Mouse (Mus musculus): ENCODE data around the gene Mmp24. TPM values are rescaled to one million over a fixed set of nuclear protein-coding genes. Genes with fewer than 3 reads are reported as not detected.

Gene Mmp24
- polyA plus RNA-seq, 1 experiment from 2014 or later, result 13.1 TPM

GRCm38 (mm10) chr2:155777688-155777985 is 2.5 kb downstream of the Mmp24 start:
- WGBS, result 79% methylated on average over 4 of the region's 4 CpGs

GRCm38 (mm10) chr2:155778004-155778403 is 2.9 kb downstream of the Mmp24 start:
- H3K4me2 ChIP-seq (replicated peaks), result no peak overlapping the region

More at GRCm38 (mm10) chr2:155777688-155777985, 2.5 kb downstream of the Mmp24 start:
- H3K9ac ChIP-seq (replicated peaks), result no peak overlapping the region
- no peaks in the 10 kb centered on the region for H3K36me3 ChIP-seq
- H3K9me3 ChIP-seq, result no peaks in the 10 kb centered on the region
- no peak for ATAC-seq (replicated peaks)
- no peak overlapping the region for H3K4me3 ChIP-seq
- H3K4me2 ChIP-seq (replicated peaks), result no peak overlapping the region
- H3K27ac ChIP-seq (replicated peaks), result no peak overlapping the region
- H3K27me3 ChIP-seq, result peaks cover 7% of the 10 kb centered on the region; the same call in 1 of the 2 replicates
- H3K4me1 ChIP-seq, result peaks cover 32% of the 10 kb centered on the region

GRCm38 (mm10) chr2:155779066-155779465 is 3.9 kb downstream of the Mmp24 start:
- no peaks in the 10 kb centered on the region for H3K36me3 ChIP-seq
- H3K4me2 ChIP-seq (replicated peaks), result no peak overlapping the region
- no peak for ATAC-seq (replicated peaks)
- H3K9ac ChIP-seq (replicated peaks), result no peak overlapping the region
- H3K27me3 ChIP-seq, result peaks cover under 1% of the 10 kb centered on the region; the same call in 1 of the 2 replicates
- H3K27ac ChIP-seq (replicated peaks), result no peak overlapping the region
- 34% methylated on average over 6 of the region's 7 CpGs for WGBS
- no peak overlapping the region for H3K4me3 ChIP-seq
- H3K9me3 ChIP-seq, result no peaks in the 10 kb centered on the region
- peaks cover 32% of the 10 kb centered on the region for H3K4me1 ChIP-seq

More at GRCm38 (mm10) chr2:155778004-155778403, 2.9 kb downstream of the Mmp24 start:
- H3K4me1 ChIP-seq, result peaks cover 32% of the 10 kb centered on the region
- no peaks in the 10 kb centered on the region for H3K36me3 ChIP-seq
- whole genome bisulfite sequencing, result 61% methylated on average over 6 of the region's 6 CpGs
- H3K27ac ChIP-seq (replicated peaks), result no peak overlapping the region
- H3K9me3 ChIP-seq, result no peaks in the 10 kb centered on the region
- H3K27me3 ChIP-seq, result peaks cover 7% of the 10 kb centered on the region; the same call in 1 of the 2 replicates
- ATAC-seq (replicated peaks), result no peak
- H3K9ac ChIP-seq (replicated peaks), result no peak overlapping the region
- H3K4me3 ChIP-seq, result no peak overlapping the region

- Histone ChIP-seq H3K4me3 (no peak overlapping the region), H3K9ac (replicated peaks) (no peak overlapping the region), H3K27me3 (no peaks in the 10 kb centered on the region; the same call in 1 of the 2 replicates), H3K36me3 (no peaks in the 10 kb centered on the region), H3K27ac (replicated peaks) (no peak overlapping the region), H3K4me1 (peaks cover 32% of the 10 kb centered on the region), H3K4me2 (replicated peaks) (no peak overlapping the region), H3K9me3 (no peaks in the 10 kb centered on the region)
- no peak for ATAC-seq (replicated peaks)
- 75% methylated on average over 3 of the region's 3 CpGs for WGBS
Observed at GRCm38 (mm10) chr2:155779506-155779905, 4.4 kb downstream of the Mmp24 start.

- H3K4me1 ChIP-seq, result peaks cover 2% of the 10 kb centered on the region; the same call in 1 of the 2 replicates
- H3K36me3 ChIP-seq, result no peaks in the 10 kb centered on the region
- ATAC-seq (replicated peaks), result no peak
- no peaks in the 10 kb centered on the region for H3K9me3 ChIP-seq
- 80% methylated on average over 6 of the region's 6 CpGs for WGBS
- no peak overlapping the region for H3K9ac ChIP-seq (replicated peaks)
- no peak overlapping the region for H3K4me3 ChIP-seq
- H3K4me2 ChIP-seq (replicated peaks), result no peak overlapping the region
- no peak overlapping the region for H3K27ac ChIP-seq (replicated peaks)
- H3K27me3 ChIP-seq, result no peaks in the 10 kb centered on the region
Observed at GRCm38 (mm10) chr2:155784534-155784933, 9.4 kb downstream of the Mmp24 start.

- H3K4me1 ChIP-seq, result no peaks in the 10 kb centered on the region
- H3K9ac ChIP-seq (replicated peaks), result no peak overlapping the region
- no peak overlapping the region for H3K4me2 ChIP-seq (replicated peaks)
- no peaks in the 10 kb centered on the region for H3K36me3 ChIP-seq
- ATAC-seq (replicated peaks), result no peak
- no peaks in the 10 kb centered on the region for H3K9me3 ChIP-seq
- no peak overlapping the region for H3K27ac ChIP-seq (replicated peaks)
- H3K27me3 ChIP-seq, result no peaks in the 10 kb centered on the region
- H3K4me3 ChIP-seq, result no peak overlapping the region
- WGBS, result 74% methylated on average over 5 of the region's 5 CpGs
Observed at GRCm38 (mm10) chr2:155786905-155787304, 11.8 kb downstream of the Mmp24 start.

GRCm38 (mm10) chr2:155787949-155788931 is 13.1 kb downstream of the Mmp24 start:
- H3K4me3 ChIP-seq, result no peak overlapping the region
- H3K4me1 ChIP-seq, result no peaks in the 10 kb centered on the region
- no peak for ATAC-seq (replicated peaks)
- peak overlapping the region; percentile 62; the same call in 1 of the 2 replicates for H3K27ac ChIP-seq (replicated peaks)
- no peaks in the 10 kb centered on the region for H3K9me3 ChIP-seq
- H3K4me2 ChIP-seq (replicated peaks), result no peak overlapping the region
- H3K36me3 ChIP-seq, result no peaks in the 10 kb centered on the region
- H3K27me3 ChIP-seq, result no peaks in the 10 kb centered on the region
- H3K9ac ChIP-seq (replicated peaks), result no peak overlapping the region
- WGBS, result 71% methylated on average over 18 of the region's 18 CpGs

GRCm38 (mm10) chr2:155792899-155793298 is 17.8 kb downstream of the Mmp24 start:
- no peak overlapping the region for H3K4me2 ChIP-seq (replicated peaks)

GRCm38 (mm10) chr2:155794674-155795445 is 19.7 kb downstream of the Mmp24 start:
- ATAC-seq (replicated peaks), result no peak
- 82% methylated on average over 12 of the region's 12 CpGs for WGBS
- H3K4me2 ChIP-seq (replicated peaks), result no peak overlapping the region
- H3K4me1 ChIP-seq, result no peaks in the 10 kb centered on the region
- no peak overlapping the region for H3K27ac ChIP-seq (replicated peaks)
- H3K9ac ChIP-seq (replicated peaks), result no peak overlapping the region
- no peaks in the 10 kb centered on the region for H3K27me3 ChIP-seq
- H3K9me3 ChIP-seq, result no peaks in the 10 kb centered on the region
- H3K4me3 ChIP-seq, result no peak overlapping the region
- H3K36me3 ChIP-seq, result peaks cover 13% of the 10 kb centered on the region

More at GRCm38 (mm10) chr2:155792899-155793298, 17.8 kb downstream of the Mmp24 start:
- no peak overlapping the region for H3K9ac ChIP-seq (replicated peaks)
- no peak overlapping the region for H3K27ac ChIP-seq (replicated peaks)
- no peaks in the 10 kb centered on the region for H3K27me3 ChIP-seq
- no peak overlapping the region for H3K4me3 ChIP-seq
- H3K9me3 ChIP-seq, result no peaks in the 10 kb centered on the region
- 22% methylated on average over 12 of the region's 12 CpGs for WGBS
- ATAC-seq (replicated peaks), result no peak
- H3K36me3 ChIP-seq, result no peaks in the 10 kb centered on the region; the same call in 1 of the 2 replicates
- no peaks in the 10 kb centered on the region for H3K4me1 ChIP-seq

- H3K9ac ChIP-seq (replicated peaks), result no peak overlapping the region
- no peak overlapping the region for H3K27ac ChIP-seq (replicated peaks)
- H3K9me3 ChIP-seq, result no peaks in the 10 kb centered on the region
- WGBS, result 65% methylated on average over 3 of the region's 3 CpGs
- H3K4me2 ChIP-seq (replicated peaks), result no peak overlapping the region
- peaks cover 29% of the 10 kb centered on the region for H3K36me3 ChIP-seq
- H3K4me3 ChIP-seq, result no peak overlapping the region
- no peak for ATAC-seq (replicated peaks)
- no peaks in the 10 kb centered on the region for H3K4me1 ChIP-seq
- H3K27me3 ChIP-seq, result no peaks in the 10 kb centered on the region
Observed at GRCm38 (mm10) chr2:155798613-155799012, 23.5 kb downstream of the Mmp24 start.

GRCm38 (mm10) chr2:155802761-155803160 is 27.6 kb downstream of the Mmp24 start:
- 56% methylated on average over 3 of the region's 3 CpGs for WGBS
- Histone ChIP-seq H3K27ac (replicated peaks) (no peak overlapping the region), H3K4me3 (no peak overlapping the region), H3K36me3 (peaks cover 34% of the 10 kb centered on the region), H3K4me2 (replicated peaks) (no peak overlapping the region), H3K9ac (replicated peaks) (no peak overlapping the region), H3K4me1 (no peaks in the 10 kb centered on the region), H3K27me3 (no peaks in the 10 kb centered on the region), H3K9me3 (no peaks in the 10 kb centered on the region)
- no peak for ATAC-seq (replicated peaks)

- Histone ChIP-seq H3K27me3 (no peaks in the 10 kb centered on the region), H3K27ac (replicated peaks) (no peak overlapping the region), H3K9me3 (no peaks in the 10 kb centered on the region), H3K36me3 (peaks cover 27% of the 10 kb centered on the region), H3K4me3 (no peak overlapping the region), H3K4me2 (replicated peaks) (no peak overlapping the region), H3K4me1 (no peaks in the 10 kb centered on the region), H3K9ac (replicated peaks) (no peak overlapping the region)
- WGBS, result 83% methylated on average over 5 of the region's 5 CpGs
- ATAC-seq (replicated peaks), result no peak
Observed at GRCm38 (mm10) chr2:155804053-155804452, 28.9 kb downstream of the Mmp24 start.

Data from forebrain, embryonic 15.5 days (tissue).